ENCODE assay signal across 13 mouse cellular contexts in genomic region chr17:51411545-51412094, GRCm38 (mm10).
A peak's percentile ranks its signal among the peaks of the same experiment; 100 is the strongest.
DNase-seq lines count a peak whose midpoint lies in the region.
"Had no signal": no experiment of that assay in that cellular context is flagged by ENCODE, and none has a peak within 500 bp of the region (broad histone marks: within the 10 kb centered on the region; RNA-seq: fewer than 3 reads in every experiment).

No protein-coding gene starts in this region.

- peak; percentile 13 for DNase-seq in cerebellum, postnatal 14 days
- no peak for DNase-seq in cerebellum, postnatal 4 days (ENCODE audit: low spot score in 2 of 2)
- DNase-seq in heart, adult 11 months = peak; percentile 55
- DNase-seq in heart, adult 8-10 months (ENCODE audit: low spot score) = no peak
- peak; percentile 14 for DNase-seq in right cerebral cortex, adult 18-20 months
- DNase-seq in right cerebral cortex, postnatal 4 days = no peak
- DNase-seq in telencephalon, adult 2 months (ENCODE audit: low read depth, low spot score) = peak; percentile 11
- DNase-seq: adrenal gland, postnatal 14 days; cerebellum, adult 2 months; gastrocnemius, adult 2 months; gastrocnemius, postnatal 25 days; heart, postnatal 10 days; heart, postnatal 4 days had no signal

Comparison
In these comparisons a context has a peak if more than half of its experiments do, and no peak if none do; other contexts are left out.
1. DNase-seq: peak in cerebellum, postnatal 14 days (2 of 2), heart, adult 11 months (single experiment), right cerebral cortex, adult 18-20 months (single experiment) and telencephalon, adult 2 months (single experiment); none in cerebellum, postnatal 4 days (0 of 2), heart, adult 8-10 months (single experiment) and right cerebral cortex, postnatal 4 days (single experiment).